Mouse (Mus musculus) lung, postnatal 0 days (tissue): ENCODE measurements around the gene Tm2d3.

ENCODE experiments used
- CTCF ChIP-seq: IDR thresholded peaks from 2 replicates; pipeline ENCODE4 v1.5.1; 2016; ENCODE audit warnings: antibody characterized with exemption, mild to moderate bottlenecking
- EP300 ChIP-seq: IDR thresholded peaks from 2 replicates; pipeline ENCODE4 v1.6.1; 2016; ENCODE audit warnings: antibody characterized with exemption, mild to moderate bottlenecking, control low read depth

- TF ChIP-seq EP300 (no peak), CTCF (no peak)
Measured at GRCm38 (mm10) chr7:65714304-65714703, 23.3 kb downstream of the Tm2d3 start.
